Mouse (Mus musculus) limb, embryonic 15.5 days (tissue): ENCODE measurements around the gene Pappa. TPM values are rescaled to one million over a fixed set of nuclear protein-coding genes. Genes with fewer than 3 reads are reported as not detected.

Experiments
- ATAC-seq: fragments of 200-750 bp; cut with Nextera tagmentation; 2 replicates; pipeline ENCODE4 v1.8.0; 2017; ENCODE audit warnings: low read depth, moderate TSS enrichment; ENCODE audit not compliant: insufficient number of reproducible peaks, low FRiP score, low TSS enrichment
- H3K27ac ChIP-seq: fragments of 300-500 bp; sonication (generic); 2 replicates; pipeline ENCODE4 v1.5.1; 2015; ENCODE audit warnings: moderate library complexity, mild to moderate bottlenecking, inconsistent platforms
- H3K27me3 ChIP-seq: fragments of 300-500 bp; sonication (generic); 2 replicates; pipeline ENCODE4 v1.6.1; 2015; ENCODE audit warnings: inconsistent platforms
- H3K36me3 ChIP-seq: fragments of 300-500 bp; sonication (generic); 2 replicates; pipeline ENCODE4 v1.6.1; 2015; ENCODE audit warnings: inconsistent platforms
- H3K4me1 ChIP-seq: fragments of 300-500 bp; sonication (generic); 2 replicates; pipeline ENCODE4 v1.6.1; 2015; ENCODE audit warnings: inconsistent platforms
- H3K4me2 ChIP-seq: fragments of 300-500 bp; sonication (generic); 2 replicates; pipeline ENCODE4 v1.6.1; 2015; ENCODE audit warnings: mild to moderate bottlenecking, inconsistent platforms
- H3K4me3 ChIP-seq: fragments of 300-500 bp; sonication (generic); 2 replicates; pipeline ENCODE4 v1.5.1; 2015; ENCODE audit warnings: mild to moderate bottlenecking, inconsistent platforms
- H3K9ac ChIP-seq: fragments of 300-500 bp; sonication (generic); 2 replicates; pipeline ENCODE4 v1.6.1; 2015; ENCODE audit warnings: inconsistent platforms
- H3K9me3 ChIP-seq: fragments of 300-500 bp; sonication (generic); 2 replicates; pipeline ENCODE4 v1.6.1; 2016; ENCODE audit warnings: inconsistent platforms
- WGBS: fragments of 180-500 bp; shearing (Covaris S2); methylation state at CpG from one replicate; pipeline ENCODE4 v1.1.7; 2015; 5-methylcytosine and 5-hydroxymethylcytosine counted together
- polyA plus RNA-seq: library from polyadenylated mRNA; unstranded; fragments of >200 nt; fragmentation: Nextera tagmentation; extraction: Ambion mirVana; gene quantifications from 2 replicates; pipeline ENCODE4 v1.2.1, GENCODE M21; 2015

The Pappa gene
- polyA plus RNA-seq, 1 experiment from 2014 or later: 1.1 TPM

DNA sequence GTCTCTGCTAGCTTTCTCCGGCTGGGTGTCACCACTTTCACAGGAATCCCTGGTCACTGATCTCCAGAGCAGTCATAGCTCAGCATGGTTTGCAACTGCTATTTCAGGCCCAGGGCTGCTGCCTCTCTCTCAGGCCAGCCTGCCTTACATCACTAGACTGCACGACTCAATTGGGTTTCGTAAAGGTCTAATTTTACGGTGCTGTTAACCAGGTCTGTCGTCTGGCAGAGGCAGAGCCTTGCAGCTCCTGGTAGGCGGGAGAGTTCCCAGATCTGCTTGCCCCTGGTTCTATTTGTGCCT lies 3.3 kb downstream of the Pappa start:
- no peak for ATAC-seq
- Histone ChIP-seq H3K36me3 (no peaks in the 10 kb centered on the region), H3K4me3 (peak overlapping the region; percentile 57), H3K4me1 (peaks cover 16% of the 10 kb centered on the region), H3K27ac (peak overlapping the region; percentile 43; the same call in 1 of the 2 replicates), H3K9ac (no peak overlapping the region), H3K9me3 (no peaks in the 10 kb centered on the region), H3K27me3 (peaks cover 14% of the 10 kb centered on the region), H3K4me2 (peak overlapping the region; percentile 92)
- WGBS: 28% methylated on average over 6 of the region's 6 CpGs

DNA sequence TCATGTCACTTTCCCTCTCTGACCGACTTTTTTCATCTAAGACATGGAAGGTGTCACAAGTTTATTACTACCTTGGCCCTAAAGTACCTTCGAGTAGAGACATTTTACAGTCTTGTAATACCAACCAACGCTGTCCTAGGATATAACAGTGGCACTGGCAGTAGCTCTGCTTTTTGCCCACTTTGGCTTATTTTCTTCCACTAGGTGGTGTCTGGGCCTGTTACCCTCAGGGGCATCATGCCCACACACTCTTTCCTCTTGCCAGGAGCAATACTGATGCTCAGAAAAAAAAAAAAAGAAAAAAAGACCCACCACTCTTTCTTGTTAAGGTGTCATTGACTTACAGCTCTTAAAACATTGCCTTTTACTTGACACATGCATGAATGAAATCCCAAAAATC lies 8.7 kb downstream of the Pappa start:
- ATAC-seq: no peak
- Histone ChIP-seq H3K4me1 (no peaks in the 10 kb centered on the region), H3K9me3 (no peaks in the 10 kb centered on the region), H3K4me2 (no peak overlapping the region), H3K27ac (no peak overlapping the region), H3K4me3 (no peak overlapping the region), H3K9ac (no peak overlapping the region), H3K36me3 (no peaks in the 10 kb centered on the region), H3K27me3 (peaks cover 5% of the 10 kb centered on the region; the same call in 1 of the 2 replicates)
- 51% methylated on average over 3 of the region's 3 CpGs for WGBS

DNA sequence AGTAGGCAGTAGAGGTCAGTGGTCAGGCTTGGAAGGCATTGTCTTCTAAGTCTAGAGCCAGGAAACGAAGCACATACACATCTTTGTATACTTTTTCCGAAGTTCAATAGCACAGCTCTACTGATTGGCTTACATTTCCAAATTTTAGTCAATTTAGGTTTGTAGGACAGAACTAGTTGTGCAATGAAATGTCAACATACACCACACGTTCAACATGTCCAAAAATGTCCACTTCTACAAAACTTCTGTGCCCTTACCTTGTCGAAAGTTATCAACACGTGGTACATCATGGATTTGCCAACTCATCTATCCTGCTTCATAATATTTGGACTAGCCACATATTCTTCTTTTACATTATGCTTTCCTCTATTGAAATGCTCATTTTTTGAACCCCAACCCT lies 10.4 kb downstream of the Pappa start:
- no peaks in the 10 kb centered on the region for H3K4me1 ChIP-seq
- no peaks in the 10 kb centered on the region for H3K27me3 ChIP-seq
- no peak overlapping the region for H3K4me3 ChIP-seq
- H3K9me3 ChIP-seq: no peaks in the 10 kb centered on the region
- no peak overlapping the region for H3K9ac ChIP-seq
- no peaks in the 10 kb centered on the region for H3K36me3 ChIP-seq
- WGBS: 88% methylated on average over 5 of the region's 5 CpGs
- H3K4me2 ChIP-seq: no peak overlapping the region
- ATAC-seq: no peak
- H3K27ac ChIP-seq: no peak overlapping the region

DNA sequence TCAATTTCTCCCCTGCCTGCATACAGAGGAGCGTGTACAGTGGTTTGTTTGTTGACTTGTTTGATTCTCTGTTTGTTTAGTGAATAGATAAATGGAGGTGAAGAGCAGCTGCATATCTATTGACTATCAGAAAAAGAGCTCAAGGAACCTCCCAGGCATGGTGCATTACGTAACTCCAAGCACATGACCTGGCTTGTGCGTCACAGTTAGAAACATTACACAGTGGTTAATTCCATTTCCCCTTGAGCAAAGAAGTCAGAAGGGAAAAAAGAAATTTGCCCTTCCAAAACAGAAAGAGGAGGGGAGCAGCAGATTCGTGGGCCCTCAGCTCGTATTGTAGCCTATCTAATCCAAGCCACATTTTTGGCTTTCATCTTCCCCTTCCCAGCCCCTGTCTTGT lies 11.1 kb downstream of the Pappa start:
- Histone ChIP-seq H3K4me3 (no peak overlapping the region), H3K9me3 (no peaks in the 10 kb centered on the region), H3K4me1 (no peaks in the 10 kb centered on the region), H3K36me3 (no peaks in the 10 kb centered on the region), H3K4me2 (no peak overlapping the region), H3K9ac (no peak overlapping the region), H3K27ac (no peak overlapping the region), H3K27me3 (no peaks in the 10 kb centered on the region)
- no peak for ATAC-seq
- WGBS: 47% methylated on average over 5 of the region's 5 CpGs

DNA sequence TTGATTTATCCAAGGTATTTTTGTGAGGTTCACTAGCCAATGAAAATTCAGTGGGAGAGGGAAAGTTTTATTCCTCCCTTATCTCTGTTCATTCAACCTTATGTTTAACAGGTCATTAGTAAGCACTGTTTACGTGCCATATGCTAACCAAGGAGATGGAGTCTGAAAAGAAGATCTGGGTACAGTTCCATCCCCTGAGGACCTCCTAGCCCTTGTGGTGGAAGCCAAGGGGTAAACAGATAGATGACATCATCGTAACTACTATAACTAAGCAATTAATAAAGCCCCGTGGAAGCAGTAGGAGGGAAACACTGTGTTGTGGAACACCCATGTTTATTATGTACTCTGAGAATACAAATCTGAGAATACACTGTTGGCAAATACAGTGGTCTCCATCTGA lies 12.6 kb downstream of the Pappa start:
- Histone ChIP-seq H3K27me3 (no peaks in the 10 kb centered on the region), H3K9ac (no peak overlapping the region), H3K4me2 (no peak overlapping the region), H3K36me3 (no peaks in the 10 kb centered on the region), H3K27ac (no peak overlapping the region), H3K4me1 (no peaks in the 10 kb centered on the region), H3K9me3 (no peaks in the 10 kb centered on the region), H3K4me3 (no peak overlapping the region)
- WGBS: 75% methylated on average over 3 of the region's 3 CpGs
- ATAC-seq: no peak

DNA sequence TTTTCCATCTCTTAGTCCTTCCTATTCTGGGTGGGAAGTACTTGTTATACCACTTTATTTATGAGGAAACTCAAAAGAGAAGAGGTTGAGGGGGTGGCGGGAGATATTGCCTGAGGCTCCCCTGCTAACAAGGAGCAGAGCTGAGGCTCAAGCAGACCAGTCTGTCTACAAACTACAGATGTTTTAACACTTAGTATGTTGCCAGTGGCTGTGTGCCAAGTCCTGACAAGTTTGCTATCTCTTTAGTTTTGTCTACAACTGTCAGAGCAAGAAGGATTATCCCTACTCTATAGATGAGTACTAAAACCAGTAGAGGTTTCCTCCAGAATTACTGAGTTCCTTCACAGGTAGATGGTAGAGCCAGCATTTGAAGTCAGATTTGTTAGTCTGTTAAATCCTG lies 23.0 kb downstream of the Pappa start:
- no peaks in the 10 kb centered on the region for H3K36me3 ChIP-seq
- H3K4me3 ChIP-seq: no peak overlapping the region
- ATAC-seq: no peak
- no peaks in the 10 kb centered on the region for H3K9me3 ChIP-seq
- H3K27ac ChIP-seq: no peak overlapping the region
- WGBS: 38% methylated on average over 1 of the region's 1 CpGs
- no peak overlapping the region for H3K9ac ChIP-seq
- H3K4me2 ChIP-seq: no peak overlapping the region
- H3K4me1 ChIP-seq: no peaks in the 10 kb centered on the region
- H3K27me3 ChIP-seq: no peaks in the 10 kb centered on the region

DNA sequence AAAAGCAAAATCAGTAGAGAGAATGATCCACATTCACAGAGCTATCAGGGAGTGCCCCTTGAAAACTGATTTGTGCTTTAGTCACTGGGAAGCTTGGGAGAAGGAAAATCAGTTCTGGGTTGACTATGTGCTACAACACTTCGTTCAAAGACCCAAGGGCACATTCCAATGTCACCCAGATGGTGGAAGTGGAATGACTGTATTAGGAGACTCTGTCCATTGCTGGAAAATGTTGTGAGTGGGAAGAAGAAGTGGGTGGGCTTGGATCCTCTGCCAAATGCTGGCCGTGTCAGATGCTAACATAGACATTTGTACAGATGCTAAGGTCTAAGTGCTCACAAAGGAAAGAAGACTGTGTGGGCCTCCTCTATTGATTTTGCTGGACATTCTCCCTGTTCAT lies 29.6 kb downstream of the Pappa start:
- no peak overlapping the region for H3K4me3 ChIP-seq
- no peak overlapping the region for H3K27ac ChIP-seq
- WGBS: 55% methylated on average over 2 of the region's 2 CpGs
- no peaks in the 10 kb centered on the region for H3K4me1 ChIP-seq
- H3K4me2 ChIP-seq: no peak overlapping the region
- ATAC-seq: no peak
- H3K36me3 ChIP-seq: no peaks in the 10 kb centered on the region
- no peak overlapping the region for H3K9ac ChIP-seq
- H3K27me3 ChIP-seq: no peaks in the 10 kb centered on the region
- H3K9me3 ChIP-seq: no peaks in the 10 kb centered on the region

DNA sequence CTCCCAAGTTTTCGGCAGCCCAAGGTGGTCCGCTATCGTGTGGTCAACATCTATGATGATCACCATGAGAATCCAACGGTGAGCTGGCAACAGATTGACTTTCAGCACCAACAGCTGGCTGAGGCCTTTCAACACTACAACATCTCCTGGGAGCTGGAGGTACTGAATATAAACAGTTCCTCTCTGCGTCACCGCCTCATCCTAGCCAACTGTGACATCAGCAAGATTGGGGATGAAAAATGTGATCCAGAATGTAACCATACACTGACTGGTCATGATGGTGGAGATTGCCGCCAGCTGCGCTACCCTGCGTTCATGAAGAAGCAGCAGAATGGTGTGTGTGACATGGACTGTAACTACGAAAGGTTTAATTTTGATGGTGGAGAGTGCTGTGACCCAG lies 32.3 kb downstream of the Pappa start:
- H3K27ac ChIP-seq: no peak overlapping the region
- H3K9ac ChIP-seq: no peak overlapping the region
- H3K4me3 ChIP-seq: no peak overlapping the region
- no peak overlapping the region for H3K4me2 ChIP-seq
- no peaks in the 10 kb centered on the region for H3K27me3 ChIP-seq
- WGBS: 93% methylated on average over 10 of the region's 10 CpGs
- H3K36me3 ChIP-seq: no peaks in the 10 kb centered on the region
- no peaks in the 10 kb centered on the region for H3K9me3 ChIP-seq
- H3K4me1 ChIP-seq: no peaks in the 10 kb centered on the region
- no peak for ATAC-seq

DNA sequence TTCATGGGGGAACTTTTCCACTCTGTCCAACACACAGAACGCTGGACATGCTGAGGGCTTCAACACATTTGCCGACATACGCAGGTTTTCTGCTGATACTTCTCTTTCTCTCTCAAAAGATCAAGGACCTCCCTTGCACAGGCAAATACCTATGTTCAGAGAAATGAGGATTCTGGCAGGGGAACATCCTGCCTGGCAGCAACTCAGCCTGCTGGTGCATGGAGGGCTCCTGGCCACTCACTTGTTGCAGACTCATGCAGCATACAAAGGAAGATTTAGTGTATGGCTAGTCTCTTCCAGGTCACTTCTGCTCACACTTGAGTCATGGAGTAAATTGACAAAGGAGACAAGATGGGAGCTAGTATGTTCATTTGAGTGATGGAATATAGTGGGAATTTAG lies 34.7 kb downstream of the Pappa start:
- Histone ChIP-seq H3K27me3 (no peaks in the 10 kb centered on the region), H3K4me3 (no peak overlapping the region), H3K27ac (no peak overlapping the region), H3K36me3 (no peaks in the 10 kb centered on the region), H3K4me2 (no peak overlapping the region), H3K4me1 (no peaks in the 10 kb centered on the region), H3K9me3 (no peaks in the 10 kb centered on the region), H3K9ac (no peak overlapping the region)
- ATAC-seq: no peak
- 84% methylated on average over 3 of the region's 3 CpGs for WGBS

DNA sequence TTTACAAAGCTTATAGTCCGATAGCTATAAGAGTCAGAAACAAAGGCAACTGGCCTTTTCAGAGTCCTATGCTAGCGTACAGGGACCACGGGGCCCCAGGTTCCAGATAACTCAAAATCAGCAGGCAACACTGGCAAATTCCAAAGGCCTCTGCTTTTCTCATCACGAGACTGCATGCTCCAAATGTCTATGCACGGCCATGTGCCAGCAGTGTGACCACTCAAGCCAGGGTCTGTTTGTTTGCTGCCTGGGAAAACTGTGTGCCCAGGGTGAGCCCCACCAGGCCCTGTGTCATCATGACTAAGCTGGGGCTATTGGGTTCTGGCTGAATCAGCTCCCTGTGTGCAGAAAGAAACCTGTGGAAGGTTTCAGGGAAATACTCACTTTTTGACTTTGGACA lies 35.5 kb downstream of the Pappa start:
- H3K4me3 ChIP-seq: no peak overlapping the region
- 58% methylated on average over 5 of the region's 5 CpGs for WGBS
- no peak overlapping the region for H3K9ac ChIP-seq

DNA sequence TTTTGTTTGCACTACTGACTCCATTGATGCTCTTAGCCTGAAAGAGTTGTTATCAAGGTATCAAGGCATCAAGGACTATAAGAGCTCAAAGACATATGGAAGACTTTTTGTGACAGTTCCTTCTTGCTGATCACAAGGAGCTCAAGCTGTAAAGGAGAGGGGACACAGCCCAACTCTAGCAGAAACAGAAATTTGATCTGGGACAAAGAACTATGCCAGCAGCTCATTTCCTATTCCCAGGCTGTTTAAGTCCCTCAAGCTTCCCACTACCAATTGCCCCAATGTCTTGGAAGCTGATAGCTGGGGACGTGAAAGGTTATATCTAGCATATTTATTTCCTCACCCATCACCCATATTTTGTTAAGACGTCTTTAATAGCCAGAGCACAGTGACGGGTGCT lies 39.7 kb downstream of the Pappa start:
- Histone ChIP-seq H3K4me1 (no peaks in the 10 kb centered on the region), H3K4me3 (no peak overlapping the region), H3K4me2 (no peak overlapping the region), H3K9ac (no peak overlapping the region), H3K27me3 (no peaks in the 10 kb centered on the region), H3K9me3 (no peaks in the 10 kb centered on the region), H3K27ac (no peak overlapping the region), H3K36me3 (no peaks in the 10 kb centered on the region)
- ATAC-seq: no peak
- WGBS: 65% methylated on average over 3 of the region's 3 CpGs

More for the DNA sequence above, 35.5 kb downstream of the Pappa start:
- no peaks in the 10 kb centered on the region for H3K4me1 ChIP-seq
- H3K36me3 ChIP-seq: no peaks in the 10 kb centered on the region
- H3K4me2 ChIP-seq: no peak overlapping the region
- no peak overlapping the region for H3K27ac ChIP-seq
- no peak for ATAC-seq
- H3K9me3 ChIP-seq: no peaks in the 10 kb centered on the region
- no peaks in the 10 kb centered on the region for H3K27me3 ChIP-seq

DNA sequence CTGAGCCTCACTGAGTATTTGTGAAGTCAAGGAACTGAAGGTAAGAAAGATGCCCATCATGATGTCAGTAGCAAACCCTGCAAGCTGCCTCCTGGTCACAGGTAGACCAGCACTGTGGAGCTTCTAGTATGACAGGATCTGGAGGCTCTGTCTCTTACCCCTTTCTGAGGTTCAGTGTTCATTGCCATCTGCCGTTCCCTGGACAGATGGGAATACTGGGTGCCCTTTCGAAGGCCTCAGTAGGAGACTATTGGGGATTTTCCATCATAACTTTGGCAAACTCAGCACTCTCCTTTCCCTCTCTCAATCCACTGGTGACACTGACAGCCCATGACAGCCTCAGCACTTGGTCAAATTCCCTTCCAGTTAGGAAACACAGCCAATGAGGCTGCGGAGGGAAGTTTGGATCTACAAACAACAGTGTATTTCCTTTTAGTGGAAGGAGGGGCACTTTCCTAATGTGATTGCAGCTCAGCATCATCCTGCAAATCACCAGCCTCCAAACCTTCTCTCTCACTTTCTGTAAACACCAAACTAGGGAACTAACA lies 42.4 kb downstream of the Pappa start:
- Histone ChIP-seq H3K9ac (no peak overlapping the region), H3K9me3 (no peaks in the 10 kb centered on the region), H3K4me2 (no peak overlapping the region), H3K4me3 (no peak overlapping the region), H3K27me3 (no peaks in the 10 kb centered on the region), H3K36me3 (no peaks in the 10 kb centered on the region), H3K27ac (no peak overlapping the region), H3K4me1 (no peaks in the 10 kb centered on the region)
- ATAC-seq: no peak
- WGBS: 72% methylated on average over 3 of the region's 3 CpGs

DNA sequence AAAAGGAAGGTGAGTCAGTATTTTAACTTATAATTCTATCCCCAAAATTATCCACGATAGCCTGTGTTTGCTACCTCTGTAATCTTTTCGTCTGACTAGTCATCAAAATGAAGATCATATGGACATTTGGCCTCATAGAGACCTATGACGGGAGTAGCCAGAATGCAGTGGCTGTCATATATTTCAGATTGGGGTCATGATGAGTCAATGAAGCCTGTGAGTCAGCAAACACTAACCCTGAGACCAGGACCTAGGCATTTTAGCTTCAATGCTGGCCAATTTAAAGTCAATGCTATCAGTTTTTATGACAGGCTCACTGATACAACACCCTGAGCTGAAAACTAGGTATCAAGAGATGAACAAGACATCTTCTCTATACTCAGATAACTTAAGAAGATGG lies 50.5 kb downstream of the Pappa start:
- H3K4me1 ChIP-seq: no peaks in the 10 kb centered on the region

More for the DNA sequence above, 50.5 kb downstream of the Pappa start:
- no peak for ATAC-seq
- 80% methylated on average over 3 of the region's 3 CpGs for WGBS
- Histone ChIP-seq H3K27ac (no peak overlapping the region), H3K27me3 (no peaks in the 10 kb centered on the region), H3K4me2 (no peak overlapping the region), H3K9me3 (no peaks in the 10 kb centered on the region), H3K9ac (no peak overlapping the region), H3K36me3 (no peaks in the 10 kb centered on the region), H3K4me3 (no peak overlapping the region)
